Mouse (Mus musculus): ENCODE results near the gene Zbtb20.

Zbtb20 gene

GRCm38 (mm10) chr16:43448141-43448981 is 572.7 kb downstream of the Zbtb20 start:
- DNase-seq (ENCODE audit: low spot score in 2 of 2) = no peak

- DNase-seq (ENCODE audit: low spot score in 2 of 2) = no peak
Observed at GRCm38 (mm10) chr16:43454370-43454934, 578.8 kb downstream of the Zbtb20 start.

GRCm38 (mm10) chr16:43456446-43457172 is 580.9 kb downstream of the Zbtb20 start:
- no peak for DNase-seq (ENCODE audit: low spot score in 2 of 2)

GRCm38 (mm10) chr16:43457814-43458213 is 582.1 kb downstream of the Zbtb20 start:
- no peak for DNase-seq (ENCODE audit: low spot score in 2 of 2)

- no peak for DNase-seq (ENCODE audit: low spot score in 2 of 2)
Observed at GRCm38 (mm10) chr16:43458726-43459223, 583.1 kb downstream of the Zbtb20 start.

GRCm38 (mm10) chr16:43461745-43462378 is 586.2 kb downstream of the Zbtb20 start:
- DNase-seq (ENCODE audit: low spot score in 2 of 2) = no peak

- DNase-seq (ENCODE audit: low spot score in 2 of 2) = no peak
Observed at GRCm38 (mm10) chr16:43462470-43463455, 587.1 kb downstream of the Zbtb20 start.

- DNase-seq (ENCODE audit: low spot score in 2 of 2) = no peak
Observed at GRCm38 (mm10) chr16:43463684-43464475, 588.2 kb downstream of the Zbtb20 start.

- DNase-seq (ENCODE audit: low spot score in 2 of 2) = no peak
Observed at GRCm38 (mm10) chr16:43464476-43465080, 588.9 kb downstream of the Zbtb20 start.

GRCm38 (mm10) chr16:43465368-43465839 is 589.7 kb downstream of the Zbtb20 start:
- DNase-seq (ENCODE audit: low spot score in 2 of 2) = no peak

GRCm38 (mm10) chr16:43465921-43466748 is 590.5 kb downstream of the Zbtb20 start:
- no peak for DNase-seq (ENCODE audit: low spot score in 2 of 2)

GRCm38 (mm10) chr16:43466749-43467065 is 591.0 kb downstream of the Zbtb20 start:
- DNase-seq (ENCODE audit: low spot score in 2 of 2) = no peak

- no peak for DNase-seq (ENCODE audit: low spot score in 2 of 2)
Observed at GRCm38 (mm10) chr16:43471060-43471459, 595.4 kb downstream of the Zbtb20 start.

- no peak for DNase-seq (ENCODE audit: low spot score in 2 of 2)
Observed at GRCm38 (mm10) chr16:43474941-43475728, 599.5 kb downstream of the Zbtb20 start.

- no peak for DNase-seq (ENCODE audit: low spot score in 2 of 2)
Observed at GRCm38 (mm10) chr16:43476921-43477320, 601.2 kb downstream of the Zbtb20 start.

GRCm38 (mm10) chr16:43478352-43478751 is 602.7 kb downstream of the Zbtb20 start:
- DNase-seq (ENCODE audit: low spot score in 2 of 2) = no peak

- no peak for DNase-seq (ENCODE audit: low spot score in 2 of 2)
Observed at GRCm38 (mm10) chr16:43480532-43480931, 604.9 kb downstream of the Zbtb20 start.

- DNase-seq (ENCODE audit: low spot score in 2 of 2) = no peak
Observed at GRCm38 (mm10) chr16:43482125-43482524, 606.4 kb downstream of the Zbtb20 start.

All from spleen, postnatal 10 days (tissue).